Mouse (Mus musculus) common myeloid progenitor, adult 5-6 weeks (primary cell): ENCODE data around the gene Fam163b. TPM values are rescaled to one million over a fixed set of nuclear protein-coding genes. Genes with fewer than 3 reads are reported as not detected.

Experiments
- total RNA-seq: library from RNA; stranded (forward); fragments of 200-1000, 187-1606 nt; gene quantifications from 2 replicates; pipeline ENCODE4 v1.2.3, GENCODE M21; 2017

Gene Fam163b
- total RNA-seq, 1 experiment from 2014 or later: not detected

Other genes starting within 250 kb of the Fam163b start
- 55.1 and 68.0 TPM in 2 replicates for gene Surf6, start 239.6 kb downstream of the Fam163b start, total RNA-seq
- gene Med22, start 231.8 kb downstream of the Fam163b start, total RNA-seq: 17.0 and 22.5 TPM in 2 replicates
- gene Rpl7a, start 231.7 kb downstream of the Fam163b start, total RNA-seq: 2,462 and 2,597 TPM in 2 replicates
- 85.6 and 92.0 TPM in 2 replicates for gene Surf2, start 226.1 kb downstream of the Fam163b start, total RNA-seq
- gene Surf1, start 226.0 kb downstream of the Fam163b start, total RNA-seq: 37.1 and 43.2 TPM in 2 replicates
- gene Surf4, start 208.6 kb downstream of the Fam163b start, total RNA-seq: 50.3 and 51.5 TPM in 2 replicates
- gene Stkld1, start 208.4 kb downstream of the Fam163b start, total RNA-seq: 0.23 TPM in 1 of 2 replicates, not detected in the other
- 94.5 and 117 TPM in 2 replicates for gene Rexo4, start 178.1 kb downstream of the Fam163b start, total RNA-seq
- gene Adamts13, start 169.1 kb downstream of the Fam163b start, total RNA-seq: not detected in 2 replicates
- gene Cacfd1, start 132.6 kb downstream of the Fam163b start, total RNA-seq: 5.9 and 8.3 TPM in 2 replicates
- 2.5 and 5.7 TPM in 2 replicates for gene Slc2a6, start 114.5 kb downstream of the Fam163b start, total RNA-seq
- not detected in 2 replicates for gene Mymk, start 70.3 kb downstream of the Fam163b start, total RNA-seq
- not detected in 2 replicates for gene Adamtsl2, start 63.1 kb downstream of the Fam163b start, total RNA-seq
- gene Dbh, start 22.7 kb upstream of the Fam163b start, total RNA-seq: not detected in 2 replicates
- 1.1 and 4.2 TPM in 2 replicates for gene Sardh, start 105.8 kb upstream of the Fam163b start, total RNA-seq